Mouse (Mus musculus) midbrain, postnatal 0 days (tissue): ENCODE measurements at regions not wholly inside any gene's neighbourhood (a gene's known extent, or its start where the extent isn't known, plus 50 kb on each side); places are given as distances from the start of the nearest gene placed in this dataset.

Source experiments
- ATAC-seq: fragments of 200-750 bp; cut with Nextera tagmentation; 2 replicates; pipeline ENCODE4 v1.8.0; 2017; ENCODE audit warnings: moderate number of reproducible peaks, mild to moderate bottlenecking, moderate TSS enrichment, moderate library complexity; ENCODE audit not compliant: low FRiP score
- DNase-seq: peaks from one replicate; pipeline ENCODE4 v3.0.0-alpha.2; 2015; ENCODE audit warnings: low spot score
- H3K27ac ChIP-seq: fragments of 300-500 bp; sonication (generic); 2 replicates; pipeline ENCODE4 v1.5.1; 2014; ENCODE audit warnings: low read depth, mild to moderate bottlenecking, low read length, mixed read lengths
- H3K27me3 ChIP-seq: fragments of 300-500 bp; sonication (generic); 2 replicates; pipeline ENCODE4 v1.6.1; 2014; ENCODE audit warnings: low read length, control low read depth, mixed read lengths; ENCODE audit not compliant: insufficient read depth
- H3K36me3 ChIP-seq: fragments of 300-500 bp; sonication (generic); 2 replicates; pipeline ENCODE4 v1.6.1; 2014; ENCODE audit warnings: low read length, control low read depth, mixed read lengths; ENCODE audit not compliant: insufficient read depth
- H3K4me1 ChIP-seq: fragments of 300-500 bp; sonication (generic); 2 replicates; pipeline ENCODE4 v1.6.1; 2014; ENCODE audit warnings: mild to moderate bottlenecking, control low read depth, antibody characterized with exemption, low read length, mixed read lengths; ENCODE audit not compliant: insufficient read depth
- H3K4me2 ChIP-seq: fragments of 300-500 bp; sonication (generic); 2 replicates; pipeline ENCODE4 v1.6.1; 2014; ENCODE audit warnings: low read depth, mild to moderate bottlenecking, low read length, mixed read lengths; ENCODE audit not compliant: poor library complexity, severe bottlenecking
- H3K4me3 ChIP-seq: fragments of 300-500 bp; sonication (generic); 2 replicates; pipeline ENCODE4 v1.5.1; 2014; ENCODE audit warnings: low read depth, mild to moderate bottlenecking, low read length, moderate library complexity
- H3K9ac ChIP-seq: fragments of 300-500 bp; sonication (generic); replicated peaks from 2 replicates; pipeline ENCODE4 v1.6.1; 2014; ENCODE audit warnings: mild to moderate bottlenecking, low read length, moderate library complexity, mixed read lengths; ENCODE audit not compliant: poor library complexity, severe bottlenecking
- H3K9me3 ChIP-seq: fragments of 300-500 bp; sonication (generic); 2 replicates; pipeline ENCODE4 v1.6.1; 2016; ENCODE audit warnings: low read length, control low read depth
- CTCF ChIP-seq: IDR thresholded peaks from 2 replicates; pipeline ENCODE4 v1.5.1; 2016; ENCODE audit warnings: antibody characterized with exemption, mild to moderate bottlenecking
- WGBS: fragments of 180-500 bp; shearing (Covaris S2); extraction: QIAGEN DNeasy Blood & Tissue Kit; methylation state at CpG from one replicate; pipeline ENCODE4 v1.1.7; 2014; 5-methylcytosine and 5-hydroxymethylcytosine counted together

DNA sequence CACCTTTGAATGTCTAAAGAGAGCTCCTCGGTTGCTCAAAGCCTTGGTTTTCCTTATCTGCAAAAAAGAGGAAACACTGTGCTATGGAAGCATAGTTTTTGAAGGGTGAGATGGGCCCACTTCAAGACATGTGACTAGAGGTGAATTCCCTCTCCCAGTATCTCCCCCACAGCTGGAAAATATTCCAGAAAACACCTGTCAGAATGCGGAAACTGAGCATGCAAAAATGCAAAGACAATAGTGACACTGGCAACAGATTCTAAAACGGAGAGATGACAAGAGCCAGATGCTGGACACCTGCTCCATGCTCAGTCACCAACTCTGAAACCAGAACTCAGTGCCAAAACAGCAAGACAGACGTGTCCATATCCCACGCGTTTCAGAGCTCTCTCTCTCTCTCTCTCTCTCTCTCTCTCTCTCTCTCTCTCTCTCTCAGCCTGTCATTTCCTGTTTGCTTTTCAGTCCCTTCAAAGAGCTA lies 117.5 kb upstream of the Itga4 start:
- Histone ChIP-seq H3K27me3 (no peaks in the 10 kb centered on the region), H3K9me3 (no peaks in the 10 kb centered on the region), H3K27ac (no peak overlapping the region), H3K4me1 (no peaks in the 10 kb centered on the region), H3K4me3 (no peak overlapping the region), H3K36me3 (no peaks in the 10 kb centered on the region), H3K4me2 (no peak overlapping the region), H3K9ac (no peak overlapping the region)
- 62% methylated on average over 6 of the region's 6 CpGs for WGBS
- no peak for TF ChIP-seq CTCF
- ATAC-seq (no peak), DNase-seq (no peak)

DNA sequence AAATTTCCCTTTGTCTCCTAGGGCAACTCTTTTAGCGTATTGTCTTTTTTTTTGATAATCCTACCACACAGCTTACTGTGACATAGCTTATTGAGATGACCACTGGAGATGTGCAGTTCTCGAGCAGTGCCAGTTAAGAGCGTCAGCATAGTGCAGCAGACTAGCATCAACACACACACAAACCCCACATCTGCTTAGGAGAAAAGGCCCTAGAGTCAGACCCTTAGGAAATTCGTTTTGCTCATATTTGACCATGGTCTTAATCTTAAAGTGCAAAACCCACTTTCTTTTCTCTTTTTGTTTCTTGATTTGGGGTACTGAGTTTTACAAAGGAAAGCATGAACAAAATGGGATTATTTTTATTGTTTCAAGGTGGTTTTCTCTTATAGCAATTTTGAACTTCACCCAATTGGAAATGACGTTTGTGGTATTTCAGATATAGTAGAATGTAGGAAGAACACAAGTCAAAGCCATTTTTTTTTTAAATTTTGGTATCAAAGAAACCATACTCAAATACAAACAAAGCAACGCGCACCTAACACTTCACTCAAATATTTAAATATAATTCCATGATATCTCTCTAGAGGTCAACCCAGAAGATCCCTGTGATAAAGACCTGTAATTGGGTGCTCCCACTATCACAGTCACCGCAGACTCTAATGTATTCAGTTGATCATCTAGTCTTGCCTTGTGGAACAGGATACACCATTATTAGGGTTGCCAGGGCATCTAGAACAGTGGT lies 116.7 kb upstream of the Itga4 start:
- no peak overlapping the region for H3K27ac ChIP-seq
- H3K9me3 ChIP-seq = no peaks in the 10 kb centered on the region
- ATAC-seq (no peak), DNase-seq (no peak)
- H3K36me3 ChIP-seq = no peaks in the 10 kb centered on the region
- H3K4me1 ChIP-seq = no peaks in the 10 kb centered on the region
- H3K27me3 ChIP-seq = no peaks in the 10 kb centered on the region
- H3K4me3 ChIP-seq = no peak overlapping the region
- no peak for TF ChIP-seq CTCF
- WGBS = 77% methylated on average over 8 of the region's 8 CpGs
- H3K9ac ChIP-seq = no peak overlapping the region
- H3K4me2 ChIP-seq = no peak overlapping the region

DNA sequence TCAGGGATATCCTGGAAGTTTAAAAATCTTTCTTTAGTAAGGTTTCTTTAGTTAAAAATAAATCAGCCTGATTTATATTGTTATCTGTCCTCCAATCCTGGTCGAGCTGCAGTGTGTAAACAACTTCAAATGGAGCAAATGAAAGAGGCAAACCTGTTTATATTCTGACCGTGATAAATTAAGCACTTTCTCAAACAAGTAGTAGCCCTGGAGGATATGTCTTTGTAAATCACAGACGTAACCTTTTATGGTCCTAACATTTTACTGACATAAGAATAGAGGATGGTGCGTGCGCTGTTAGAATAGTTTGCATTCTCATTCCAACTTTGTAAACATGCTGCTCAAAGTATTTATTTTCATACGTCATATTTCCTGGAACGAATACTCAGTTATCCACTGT lies 113.3 kb upstream of the Itga4 start:
- whole genome bisulfite sequencing = 76% methylated on average over 7 of the region's 7 CpGs
- ATAC-seq = no peak
- H3K27ac ChIP-seq = no peak overlapping the region
- no peaks in the 10 kb centered on the region for H3K4me1 ChIP-seq
- H3K36me3 ChIP-seq = no peaks in the 10 kb centered on the region
- no peak overlapping the region for H3K4me3 ChIP-seq
- no peak for TF ChIP-seq CTCF
- no peak for DNase-seq
- no peak overlapping the region for H3K9ac ChIP-seq
- no peaks in the 10 kb centered on the region for H3K9me3 ChIP-seq
- H3K27me3 ChIP-seq = no peaks in the 10 kb centered on the region
- H3K4me2 ChIP-seq = no peak overlapping the region

DNA sequence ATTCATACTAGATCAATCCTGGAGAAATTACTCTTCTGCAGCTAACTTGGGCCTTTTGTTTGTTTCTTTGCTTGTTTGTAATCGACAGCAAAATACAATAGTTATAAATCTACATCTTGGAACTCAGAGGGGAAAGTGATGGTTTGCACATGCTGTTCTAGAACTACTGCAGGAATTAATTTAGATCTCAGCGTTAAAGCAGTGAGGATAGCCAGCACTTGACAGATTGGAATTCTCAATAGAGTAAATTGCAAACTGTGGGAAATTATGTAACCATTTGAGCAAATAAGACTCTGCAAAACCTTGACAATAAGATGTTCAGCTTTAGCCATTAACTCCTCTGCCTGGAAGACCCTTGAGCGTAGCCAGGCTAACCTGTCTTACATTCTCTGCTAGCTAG lies 112.0 kb upstream of the Itga4 start:
- Histone ChIP-seq H3K9me3 (no peaks in the 10 kb centered on the region), H3K4me3 (no peak overlapping the region), H3K36me3 (no peaks in the 10 kb centered on the region), H3K4me1 (no peaks in the 10 kb centered on the region), H3K27ac (no peak overlapping the region), H3K4me2 (no peak overlapping the region), H3K9ac (no peak overlapping the region), H3K27me3 (no peaks in the 10 kb centered on the region)
- 90% methylated on average over 3 of the region's 3 CpGs for WGBS
- ATAC-seq (no peak), DNase-seq (no peak)
- no peak for TF ChIP-seq CTCF

DNA sequence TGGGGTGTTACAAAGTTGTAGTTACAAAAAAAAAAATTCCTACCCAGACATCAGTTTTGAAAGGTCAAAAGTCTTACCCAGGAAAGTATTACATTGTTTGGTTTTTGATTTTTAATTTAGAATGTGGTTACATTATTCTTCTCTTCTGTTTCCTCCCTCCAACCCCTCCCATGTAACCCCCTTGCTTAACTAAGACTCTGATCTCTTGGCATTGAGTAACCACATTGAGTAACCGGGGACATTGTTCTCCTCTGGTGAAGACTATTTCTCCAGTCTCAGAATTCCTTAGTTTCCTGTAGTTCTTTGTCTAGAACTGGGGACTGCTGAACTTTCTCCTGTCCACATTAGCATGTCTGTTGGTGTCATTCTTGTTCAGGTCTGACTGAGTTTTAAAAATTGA lies 109.3 kb upstream of the Itga4 start:
- no peak for DNase-seq
- H3K4me2 ChIP-seq = no peak overlapping the region
- no peak overlapping the region for H3K27ac ChIP-seq
- no peaks in the 10 kb centered on the region for H3K4me1 ChIP-seq
- no peak overlapping the region for H3K4me3 ChIP-seq
- no peak for ATAC-seq
- no peaks in the 10 kb centered on the region for H3K9me3 ChIP-seq
- H3K36me3 ChIP-seq = no peaks in the 10 kb centered on the region
- H3K9ac ChIP-seq = no peak overlapping the region
- WGBS = 80% methylated on average over 1 of the region's 1 CpGs
- no peak for TF ChIP-seq CTCF
- H3K27me3 ChIP-seq = no peaks in the 10 kb centered on the region

DNA sequence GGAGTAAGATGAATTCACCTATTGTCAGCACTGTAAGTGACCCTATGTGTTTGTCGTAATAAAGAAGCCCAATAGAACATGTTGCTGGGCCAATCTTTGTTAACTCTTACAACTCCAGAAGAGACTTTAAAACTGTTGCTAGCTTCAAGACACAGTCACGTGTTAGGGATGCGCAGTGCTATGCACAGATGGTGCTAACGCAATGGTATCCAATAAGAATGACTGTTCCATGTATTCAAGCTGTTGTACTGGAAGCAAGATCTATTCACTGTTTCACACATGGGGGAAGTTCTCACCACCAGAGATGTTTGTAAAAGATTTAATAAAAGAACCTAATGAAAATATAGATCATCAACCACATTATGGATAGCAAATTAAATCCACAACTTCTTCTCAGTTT lies 108.7 kb upstream of the Itga4 start:
- Histone ChIP-seq H3K27me3 (no peaks in the 10 kb centered on the region), H3K4me1 (no peaks in the 10 kb centered on the region), H3K4me3 (no peak overlapping the region), H3K4me2 (no peak overlapping the region), H3K9ac (no peak overlapping the region), H3K27ac (no peak overlapping the region), H3K36me3 (no peaks in the 10 kb centered on the region), H3K9me3 (no peaks in the 10 kb centered on the region)
- WGBS = 87% methylated on average over 4 of the region's 4 CpGs
- DNase-seq = no peak
- TF ChIP-seq CTCF = no peak
- no peak for ATAC-seq
